Mouse (Mus musculus) gastrocnemius, adult 2 months (tissue): ENCODE measurements around the gene Hoxa2. TPM values are rescaled to one million over a fixed set of nuclear protein-coding genes. Genes with fewer than 3 reads are reported as not detected.
A peak's percentile ranks its signal among the peaks of the same experiment; 100 is the strongest.

Experiments used
- DNase-seq: peaks from one replicate; pipeline ENCODE4 v3.0.0; 2022
- H3K27ac ChIP-seq: fragments of 200-600 bp; 2 replicates; pipeline ENCODE4 v1.8.1; 2022; ENCODE audit warnings: mild to moderate bottlenecking
- H3K4me3 ChIP-seq: fragments of 200-600 bp; 2 replicates; pipeline ENCODE4 v1.8.1; 2022; ENCODE audit warnings: mild to moderate bottlenecking, moderate library complexity
- CTCF ChIP-seq: fragments of 200-600 bp; IDR thresholded peaks from 2 replicates; pipeline ENCODE4 v1.8.1; 2022; ENCODE audit warnings: antibody characterized with exemption, mild to moderate bottlenecking, moderate library complexity
- intact Hi-C: fragments of 180-260 bp; cut with DNase I; formaldehyde crosslinking; loops from one replicate; pipeline ENCODE4 v1.15.1; 2025
- total RNA-seq, 2 experiments: library from RNA; stranded (reverse); gene quantifications; 2 replicates each; pipeline ENCODE4 v1.2.3; 2021

The Hoxa2 gene
- total RNA-seq, 2 experiments from 2014 or later: 0.47 to 0.56 TPM

- TF ChIP-seq CTCF: no peak
- intact Hi-C loops: no loop called here
- peak; percentile 42 for DNase-seq
- Histone ChIP-seq H3K27ac (peak overlapping the region; percentile 20; the same call in 1 of the 2 replicates), H3K4me3 (peak overlapping the region; percentile 69)
Measured at GRCm38 (mm10) chr6:52165441-52166370, 1.1 kb upstream of the Hoxa2 start.

- H3K4me3 ChIP-seq: peak overlapping the region; percentile 69
- DNase-seq: no peak
- peak overlapping the region; percentile 78 for H3K27ac ChIP-seq
- TF ChIP-seq CTCF: no peak
- intact Hi-C loops: loop anchor here (5.0 kb wide), 1 partner anchor 33 kb away; no protein-coding TSS in a partner anchor
Measured at GRCm38 (mm10) chr6:52164051-52164625, 493 bp downstream of the Hoxa2 start.

- Histone ChIP-seq H3K27ac (peak overlapping the region; percentile 78), H3K4me3 (peak overlapping the region; percentile 69)
- intact Hi-C loops: loop anchor here (5.0 kb wide), 1 partner anchor 34 kb away; no protein-coding TSS in a partner anchor
- DNase-seq: no peak
- no peak for TF ChIP-seq CTCF
Measured at GRCm38 (mm10) chr6:52163366-52164031, 1.1 kb downstream of the Hoxa2 start.

- Histone ChIP-seq H3K27ac (peak overlapping the region; percentile 78), H3K4me3 (peak overlapping the region; percentile 69)
- intact Hi-C loops: loop anchor here (5.0 kb wide), 1 partner anchor 35 kb away; no protein-coding TSS in a partner anchor
- no peak for TF ChIP-seq CTCF
- DNase-seq: no peak
Measured at GRCm38 (mm10) chr6:52162611-52163365, 1.8 kb downstream of the Hoxa2 start.

- TF ChIP-seq CTCF: no peak
- Histone ChIP-seq H3K4me3 (peak overlapping the region; percentile 7; the same call in 1 of the 2 replicates), H3K27ac (peak overlapping the region; percentile 48; the same call in 1 of the 2 replicates)
- intact Hi-C loops: loop anchor here (5.0 kb wide), 1 partner anchor 35 kb away; no protein-coding TSS in a partner anchor
- DNase-seq: no peak
Measured at GRCm38 (mm10) chr6:52162093-52162380, 2.6 kb downstream of the Hoxa2 start.

GRCm38 (mm10) chr6:52161336-52162092 lies 3.1 kb downstream of the Hoxa2 start:
- DNase-seq: no peak
- Histone ChIP-seq H3K4me3 (peak overlapping the region; percentile 88), H3K27ac (peak overlapping the region; percentile 90)
- TF ChIP-seq CTCF: no peak
- intact Hi-C loops: loop anchor here (5.0 kb wide), 1 partner anchor 36 kb away; no protein-coding TSS in a partner anchor

- Histone ChIP-seq H3K4me3 (peak overlapping the region; percentile 88), H3K27ac (peak overlapping the region; percentile 90)
- intact Hi-C loops: loop anchor here (5.0 kb wide), 1 partner anchor 37 kb away; no protein-coding TSS in a partner anchor
- no peak for TF ChIP-seq CTCF
- peak; percentile 35 for DNase-seq
Measured at GRCm38 (mm10) chr6:52160511-52161335, 3.9 kb downstream of the Hoxa2 start.

- Histone ChIP-seq H3K27ac (peak overlapping the region; percentile 90), H3K4me3 (peak overlapping the region; percentile 88)
- no peak for TF ChIP-seq CTCF
- DNase-seq: no peak
- intact Hi-C loops: loop anchor here (5.0 kb wide), 2 partner anchors 37 to 148 kb away; partner anchors contain the start of gene Skap2
Measured at GRCm38 (mm10) chr6:52159979-52160378, 4.7 kb downstream of the Hoxa2 start.

GRCm38 (mm10) chr6:52159164-52159761 lies 5.4 kb downstream of the Hoxa2 start:
- no peak for TF ChIP-seq CTCF

More at GRCm38 (mm10) chr6:52159164-52159761, 5.4 kb downstream of the Hoxa2 start:
- intact Hi-C loops: loop anchor here (5.0 kb wide), 1 partner anchor 147 kb away; the partner anchor contains the start of gene Skap2
- peak; percentile 30 for DNase-seq
- Histone ChIP-seq H3K27ac (peak overlapping the region; percentile 90), H3K4me3 (peak overlapping the region; percentile 88)
